ENCODE assay signal across 18 mouse cellular contexts in genomic region chr1:173332418-173332817, GRCm38 (mm10). TPM values are rescaled to one million over a fixed set of nuclear protein-coding genes. Genes with fewer than 3 reads are reported as not detected.
DNase-seq lines count a peak whose midpoint lies in the region; ATAC-seq and TF ChIP-seq lines count a peak whose summit lies in the region.
"Had no signal": no experiment of that assay in that cellular context is flagged by ENCODE, and none has a peak within 500 bp of the region (broad histone marks: within the 10 kb centered on the region; RNA-seq: fewer than 3 reads in every experiment).

No protein-coding gene starts in this region.

- peaks cover 17% of the 10 kb centered on the region for H3K4me1 ChIP-seq in heart, embryonic 13.5 days
- peaks cover 49 to 66% of the 10 kb centered on the region in 2 experiments for H3K4me1 ChIP-seq in liver, embryonic 14.5 days (replicated peaks; ENCODE audit: control insufficient read depth in 2 of 2, insufficient read depth in 2 of 2, low read length in 1 of 2)
- peaks cover 24% of the 10 kb centered on the region for H3K4me1 ChIP-seq in forebrain, embryonic 12.5 days
- H3K4me1 ChIP-seq: limb, embryonic 15.5 days had no signal

- peak overlapping the region; percentile 19 for H3K4me3 ChIP-seq in heart, embryonic 13.5 days
- peak overlapping the region; percentile 81 to 94 for H3K4me3 ChIP-seq in liver, embryonic 14.5 days (ENCODE audit: insufficient read depth in 1 of 2, low read depth in 2 of 2, low read length in 2 of 2)
- no peak overlapping the region for H3K4me3 ChIP-seq in forebrain, embryonic 12.5 days (replicated peaks)
- H3K4me3 ChIP-seq: hindbrain, embryonic 10.5 days; left cerebral cortex, adult 2 months; limb, embryonic 15.5 days had no signal

- DNase-seq in heart, postnatal 14 days = no peak
- DNase-seq in cerebellum, adult 9-10 months = peak; percentile 41
- DNase-seq in cerebellum, postnatal 25 days = peak; percentile 59
- DNase-seq in liver, embryonic 14.5 days (ENCODE audit: low read depth in 3 of 3, low spot score in 3 of 3) = no peak
- no peak for DNase-seq in gastrocnemius, postnatal 4 days (ENCODE audit: low spot score in 2 of 2)
- DNase-seq in adrenal gland, postnatal 36 days = no peak
- DNase-seq: heart, adult 18-20 months; kidney, adult 2 months; right cerebral cortex, postnatal 14 days had no signal

- H3K9ac ChIP-seq in heart, embryonic 13.5 days = no peak overlapping the region
- H3K9ac ChIP-seq in liver, embryonic 14.5 days (replicated peaks) = peak overlapping the region; percentile 96
- H3K9ac ChIP-seq in forebrain, embryonic 12.5 days = no peak overlapping the region
- H3K9ac ChIP-seq: limb, embryonic 15.5 days had no signal

- intact Hi-C loops in heart, postnatal 14 days (cut with DNase I) = no loop called here

- no peak overlapping the region; the same call in 1 of the 2 replicates for H3K27ac ChIP-seq in heart, embryonic 13.5 days (replicated peaks)
- H3K27ac ChIP-seq in liver, embryonic 14.5 days = peak overlapping the region; percentile 99
- no peak overlapping the region for H3K27ac ChIP-seq in forebrain, embryonic 12.5 days
- H3K27ac ChIP-seq: hindbrain, embryonic 10.5 days; left cerebral cortex, adult 2 months; limb, embryonic 15.5 days; macrophage had no signal

- no peaks in the 10 kb centered on the region for H3K36me3 ChIP-seq in heart, embryonic 13.5 days
- peaks cover 10% of the 10 kb centered on the region for H3K36me3 ChIP-seq in liver, embryonic 14.5 days (replicated peaks; ENCODE audit: control insufficient read depth, insufficient read depth, low read depth)
- H3K36me3 ChIP-seq in forebrain, embryonic 12.5 days (replicated peaks) = 0 out of 2 replicates have a peak, but pooled peaks cover 6% of the 10 kb centered on the region
- H3K36me3 ChIP-seq: limb, embryonic 15.5 days had no signal

- TF ChIP-seq CTCF in liver, embryonic 14.5 days (IDR thresholded peaks at IDR 0.05; ENCODE audit: low read depth) = no peak

- ATAC-seq in heart, embryonic 13.5 days (ENCODE audit: extremely low read depth, insufficient number of reproducible peaks, low FRiP score, low TSS enrichment) = no peak
- no peak for ATAC-seq in liver, embryonic 14.5 days (ENCODE audit: insufficient read depth)
- no peak for ATAC-seq in forebrain, embryonic 12.5 days (ENCODE audit: low FRiP score)
- ATAC-seq: CD4-positive, CD25-positive, alpha-beta regulatory T cell, adult 4 months; forebrain, embryonic 16.5 days had no signal

- H3K9me3 ChIP-seq in heart, embryonic 13.5 days = no peaks in the 10 kb centered on the region
- H3K9me3 ChIP-seq in liver, embryonic 14.5 days (ENCODE audit: control insufficient read depth, low read length) = no peaks in the 10 kb centered on the region
- H3K9me3 ChIP-seq in forebrain, embryonic 12.5 days = no peaks in the 10 kb centered on the region
- H3K9me3 ChIP-seq: hindbrain, embryonic 10.5 days; limb, embryonic 15.5 days had no signal

- peak overlapping the region; percentile 51 for H3K4me2 ChIP-seq in heart, embryonic 13.5 days
- H3K4me2 ChIP-seq in liver, embryonic 14.5 days (ENCODE audit: low read depth) = peak overlapping the region; percentile 88
- H3K4me2 ChIP-seq in forebrain, embryonic 12.5 days = no peak overlapping the region
- H3K4me2 ChIP-seq: limb, embryonic 15.5 days had no signal

- no peak for TF ChIP-seq EP300 in liver, embryonic 14.5 days (IDR thresholded peaks at IDR 0.05; ENCODE audit: low read depth)

- 86% methylated on average over 5 of the region's 5 CpGs for WGBS in heart, embryonic 13.5 days
- WGBS in liver, embryonic 14.5 days (ENCODE audit: insufficient replicate concordance) = 70% methylated on average over 5 of the region's 5 CpGs
- WGBS in forebrain, embryonic 12.5 days = 90% methylated on average over 5 of the region's 5 CpGs

- no peaks in the 10 kb centered on the region for H3K27me3 ChIP-seq in heart, embryonic 13.5 days (replicated peaks)
- no peaks in the 10 kb centered on the region for H3K27me3 ChIP-seq in liver, embryonic 14.5 days (ENCODE audit: control insufficient read depth, insufficient read depth, low read length)
- no peaks in the 10 kb centered on the region for H3K27me3 ChIP-seq in forebrain, embryonic 12.5 days
- H3K27me3 ChIP-seq: limb, embryonic 15.5 days had no signal

RNA-seq across cellular contexts. Expression of gene Ackr1, which starts 1.1 kb away (rescaled TPM):
- 2.1 and 2.9 TPM in 2 replicates for polyA plus RNA-seq in heart, embryonic 13.5 days (2015; fragmentation: Nextera tagmentation; extraction: Ambion mirVana)
- total RNA-seq in heart, postnatal 14 days (2021) = 1 to 10 TPM in 1 of 2 experiments, under 1 TPM in 1; 0.83 to 1.3 TPM
- 53.0 and 70.6 TPM in 2 replicates for polyA plus RNA-seq in liver, embryonic 14.5 days (2012; rRNA removed)
- polyA plus RNA-seq in liver, embryonic 14.5 days (2014; fragmentation: Nextera tagmentation; extraction: Ambion mirVana) = 76.9 and 84.9 TPM in 2 replicates
- total RNA-seq in gastrocnemius, postnatal 4 days (2021) = 10 to 100 TPM; 10.8 to 15.1 TPM
- polyA plus RNA-seq in forebrain, embryonic 12.5 days (2016; fragmentation: Nextera tagmentation; extraction: Ambion mirVana) = 4.4 and 5.1 TPM in 2 replicates
- total RNA-seq in adrenal gland, postnatal 36 days (2021) = 1 to 10 TPM; 1.6 to 2.8 TPM
- polyA plus RNA-seq: CD4-positive, CD25-positive, alpha-beta regulatory T cell, adult 4 months; macrophage had no signal

RNA-seq across cellular contexts. Expression of gene Aim2, which starts 18.3 kb away (rescaled TPM):
- 1.4 and 2.3 TPM in 2 replicates for polyA plus RNA-seq in heart, embryonic 13.5 days (2015; fragmentation: Nextera tagmentation; extraction: Ambion mirVana)
- 1 to 10 TPM in 1 of 2 experiments, under 1 TPM in 1; 0.91 to 1.2 TPM for total RNA-seq in heart, postnatal 14 days (2021)
- polyA plus RNA-seq in liver, embryonic 14.5 days (2012; rRNA removed) = 3.2 and 4.4 TPM in 2 replicates
- polyA plus RNA-seq in liver, embryonic 14.5 days (2014; fragmentation: Nextera tagmentation; extraction: Ambion mirVana) = 1.7 and 3.3 TPM in 2 replicates
- total RNA-seq in gastrocnemius, postnatal 4 days (2021) = 1 to 10 TPM in 1 of 2 experiments, under 1 TPM in 1; 0.71 to 2.9 TPM
- 6.9 and 7.5 TPM in 2 replicates for polyA plus RNA-seq in forebrain, embryonic 12.5 days (2016; fragmentation: Nextera tagmentation; extraction: Ambion mirVana)
- 1 to 10 TPM in 1 of 2 experiments, under 1 TPM in 1; 0.53 to 2.1 TPM for total RNA-seq in adrenal gland, postnatal 36 days (2021)

RNA-seq across cellular contexts. Expression of gene Cadm3, which starts 35.1 kb away (rescaled TPM):
- 0.31 and 0.71 TPM in 2 replicates for polyA plus RNA-seq in heart, embryonic 13.5 days (2015; fragmentation: Nextera tagmentation; extraction: Ambion mirVana)
- 1 to 10 TPM; 3.1 to 3.2 TPM for total RNA-seq in heart, postnatal 14 days (2021)
- 0.42 and 0.44 TPM in 2 replicates for polyA plus RNA-seq in liver, embryonic 14.5 days (2012; rRNA removed)
- 0.87 and 0.89 TPM in 2 replicates for polyA plus RNA-seq in liver, embryonic 14.5 days (2014; fragmentation: Nextera tagmentation; extraction: Ambion mirVana)
- total RNA-seq in gastrocnemius, postnatal 4 days (2021) = 10 to 100 TPM; 28.7 to 33.7 TPM
- polyA plus RNA-seq in forebrain, embryonic 12.5 days (2016; fragmentation: Nextera tagmentation; extraction: Ambion mirVana) = 12.6 and 22.2 TPM in 2 replicates
- total RNA-seq in adrenal gland, postnatal 36 days (2021) = 1 to 10 TPM; 6.8 to 9.3 TPM
- polyA plus RNA-seq: CD4-positive, CD25-positive, alpha-beta regulatory T cell, adult 4 months; macrophage had no signal

RNA-seq across cellular contexts. Expression of gene Mptx2, which starts 54.8 kb away (rescaled TPM):
- not detected in 2 replicates for polyA plus RNA-seq in heart, embryonic 13.5 days (2015; fragmentation: Nextera tagmentation; extraction: Ambion mirVana)
- total RNA-seq in heart, postnatal 14 days (2021) = not detected
- not detected in 2 replicates for polyA plus RNA-seq in liver, embryonic 14.5 days (2012; rRNA removed)
- not detected in 2 replicates for polyA plus RNA-seq in liver, embryonic 14.5 days (2014; fragmentation: Nextera tagmentation; extraction: Ambion mirVana)
- not detected for total RNA-seq in gastrocnemius, postnatal 4 days (2021)
- polyA plus RNA-seq in forebrain, embryonic 12.5 days (2016; fragmentation: Nextera tagmentation; extraction: Ambion mirVana) = not detected in 2 replicates
- total RNA-seq in adrenal gland, postnatal 36 days (2021) = not detected
- total RNA-seq: heart, adult 18-20 months; left cerebral cortex, adult 2 months had no signal
- polyA plus RNA-seq: CD4-positive, CD25-positive, alpha-beta regulatory T cell, adult 4 months; embryonic facial prominence, embryonic 11.5 days; forebrain, embryonic 16.5 days; hindbrain, embryonic 10.5 days; kidney, adult 2 months; limb, embryonic 15.5 days; macrophage had no signal

Comparison
In these comparisons a context has a peak if more than half of its experiments do, and no peak if none do; other contexts are left out.
1. DNase-seq: peak in cerebellum, adult 9-10 months (single experiment) and cerebellum, postnatal 25 days (2 of 2); none in heart, postnatal 14 days (0 of 2), liver, embryonic 14.5 days (0 of 3), gastrocnemius, postnatal 4 days (0 of 2) and adrenal gland, postnatal 36 days (0 of 2).